Mouse (Mus musculus) kidney, postnatal 0 days (tissue): ENCODE data around the gene Tenm4. TPM values are rescaled to one million over a fixed set of nuclear protein-coding genes. Genes with fewer than 3 reads are reported as not detected.

Source experiments
- ATAC-seq: fragments of 200-750 bp; cut with Nextera tagmentation; replicated peaks from 2 replicates; pipeline ENCODE4 v1.8.0; 2017; ENCODE audit warnings: low read depth, moderate number of reproducible peaks, moderate TSS enrichment, moderate library complexity; ENCODE audit not compliant: low FRiP score
- DNase-seq: peaks from one replicate; pipeline ENCODE4 v3.0.0-alpha.2; 2016; ENCODE audit warnings: low spot score
- H3K27ac ChIP-seq: fragments of 300-500 bp; sonication (generic); 2 replicates; pipeline ENCODE4 v1.5.1; 2014; ENCODE audit warnings: mild to moderate bottlenecking
- H3K27me3 ChIP-seq: fragments of 300-500 bp; sonication (generic); 2 replicates; pipeline ENCODE4 v1.6.1; 2014; ENCODE audit warnings: low read length, mixed read lengths; ENCODE audit not compliant: insufficient read depth
- H3K36me3 ChIP-seq: fragments of 300-500 bp; sonication (generic); 2 replicates; pipeline ENCODE4 v1.6.1; 2014; ENCODE audit warnings: low read length, mixed read lengths; ENCODE audit not compliant: insufficient read depth
- H3K4me1 ChIP-seq: fragments of 300-500 bp; sonication (generic); replicated peaks from 2 replicates; pipeline ENCODE4 v1.6.1; 2014; ENCODE audit warnings: antibody characterized with exemption, low read length, mixed read lengths; ENCODE audit not compliant: insufficient read depth
- H3K4me2 ChIP-seq: fragments of 300-500 bp; sonication (generic); 2 replicates; pipeline ENCODE4 v1.6.1; 2014; ENCODE audit warnings: mild to moderate bottlenecking, low read length, moderate library complexity, mixed read lengths
- H3K4me3 ChIP-seq: fragments of 300-500 bp; sonication (generic); replicated peaks from 2 replicates; pipeline ENCODE4 v1.5.1; 2014; ENCODE audit warnings: low read depth, low read length
- H3K9ac ChIP-seq: fragments of 300-500 bp; sonication (generic); 2 replicates; pipeline ENCODE4 v1.6.1; 2014; ENCODE audit warnings: low read depth, low read length
- H3K9me3 ChIP-seq: fragments of 300-500 bp; sonication (generic); replicated peaks from 2 replicates; pipeline ENCODE4 v1.6.1; 2016; ENCODE audit warnings: low read length, inconsistent platforms, mixed read lengths
- CTCF ChIP-seq: IDR thresholded peaks from 2 replicates; pipeline ENCODE4 v1.5.1; 2016; ENCODE audit warnings: antibody characterized with exemption, low read depth, mild to moderate bottlenecking, moderate library complexity
- WGBS: fragments of 180-500 bp; shearing (Covaris S2); extraction: QIAGEN DNeasy Blood & Tissue Kit; methylation state at CpG from one replicate; pipeline ENCODE4 v1.1.7; 2014; 5-methylcytosine and 5-hydroxymethylcytosine counted together
- polyA plus RNA-seq: library from polyadenylated mRNA; unstranded; fragments of >200 nt; fragmentation: Nextera tagmentation; extraction: Ambion mirVana; gene quantifications from 2 replicates; pipeline ENCODE4 v1.2.1, GENCODE M21; 2015

Tenm4 gene
- polyA plus RNA-seq, 1 experiment from 2014 or later = 22.6 TPM

GRCm38 (mm10) chr7:96479139-96479538 lies 308.1 kb downstream of the Tenm4 start:
- H3K27me3 ChIP-seq = no peaks in the 10 kb centered on the region
- H3K27ac ChIP-seq = no peak overlapping the region
- WGBS = 67% methylated on average over 6 of the region's 6 CpGs
- ATAC-seq (no peak), DNase-seq (no peak)
- no peak overlapping the region for H3K4me3 ChIP-seq
- H3K4me1 ChIP-seq = peaks cover 7% of the 10 kb centered on the region; the same call in 1 of the 2 replicates
- no peaks in the 10 kb centered on the region for H3K9me3 ChIP-seq
- H3K9ac ChIP-seq = no peak overlapping the region
- TF ChIP-seq CTCF = no peak
- no peak overlapping the region for H3K4me2 ChIP-seq
- H3K36me3 ChIP-seq = no peaks in the 10 kb centered on the region

GRCm38 (mm10) chr7:96480351-96480983 lies 309.4 kb downstream of the Tenm4 start:
- Histone ChIP-seq H3K27me3 (no peaks in the 10 kb centered on the region), H3K4me3 (no peak overlapping the region), H3K27ac (no peak overlapping the region), H3K4me1 (peaks cover 7% of the 10 kb centered on the region; the same call in 1 of the 2 replicates), H3K9me3 (no peaks in the 10 kb centered on the region), H3K4me2 (no peak overlapping the region), H3K36me3 (no peaks in the 10 kb centered on the region), H3K9ac (no peak overlapping the region)
- WGBS = 90% methylated on average over 9 of the region's 9 CpGs
- DNase-seq (no peak), ATAC-seq (no peak)
- TF ChIP-seq CTCF = no peak

GRCm38 (mm10) chr7:96482953-96483352 lies 311.9 kb downstream of the Tenm4 start:
- WGBS = 51% methylated on average over 8 of the region's 8 CpGs
- DNase-seq (no peak), ATAC-seq (no peak)
- Histone ChIP-seq H3K27ac (no peak overlapping the region), H3K4me2 (no peak overlapping the region), H3K27me3 (no peaks in the 10 kb centered on the region), H3K4me3 (no peak overlapping the region), H3K9ac (no peak overlapping the region), H3K9me3 (no peaks in the 10 kb centered on the region), H3K4me1 (peaks cover 7% of the 10 kb centered on the region), H3K36me3 (no peaks in the 10 kb centered on the region)
- TF ChIP-seq CTCF = no peak

GRCm38 (mm10) chr7:96484006-96484581 lies 313.0 kb downstream of the Tenm4 start:
- no peak overlapping the region for H3K4me2 ChIP-seq
- no peak for TF ChIP-seq CTCF
- H3K9me3 ChIP-seq = no peaks in the 10 kb centered on the region
- peak overlapping the region; percentile 31; the same call in 1 of the 2 replicates for H3K27ac ChIP-seq
- WGBS = 40% methylated on average over 1 of the region's 1 CpGs
- no peak overlapping the region for H3K9ac ChIP-seq
- H3K27me3 ChIP-seq = no peaks in the 10 kb centered on the region
- no peak overlapping the region for H3K4me3 ChIP-seq
- no peaks in the 10 kb centered on the region for H3K36me3 ChIP-seq
- DNase-seq = no peak
- no peak for ATAC-seq
- peaks cover 7% of the 10 kb centered on the region for H3K4me1 ChIP-seq

- Histone ChIP-seq H3K27ac (peak overlapping the region; percentile 78), H3K27me3 (no peaks in the 10 kb centered on the region), H3K36me3 (no peaks in the 10 kb centered on the region), H3K4me1 (peaks cover 11% of the 10 kb centered on the region), H3K4me3 (no peak overlapping the region), H3K4me2 (no peak overlapping the region), H3K9me3 (no peaks in the 10 kb centered on the region), H3K9ac (no peak overlapping the region)
- WGBS = 53% methylated on average over 6 of the region's 6 CpGs
- ATAC-seq = peak; percentile 78
- DNase-seq = peak; percentile 74
- TF ChIP-seq CTCF = no peak
Observed at GRCm38 (mm10) chr7:96489348-96490076, 318.5 kb downstream of the Tenm4 start.

- Histone ChIP-seq H3K27ac (no peak overlapping the region), H3K36me3 (no peaks in the 10 kb centered on the region), H3K4me3 (no peak overlapping the region), H3K27me3 (no peaks in the 10 kb centered on the region), H3K9me3 (no peaks in the 10 kb centered on the region), H3K9ac (no peak overlapping the region), H3K4me2 (no peak overlapping the region), H3K4me1 (peaks cover 11% of the 10 kb centered on the region)
- TF ChIP-seq CTCF = no peak
- ATAC-seq = no peak
- 33% methylated on average over 2 of the region's 2 CpGs for WGBS
- DNase-seq = peak; percentile 90
Observed at GRCm38 (mm10) chr7:96491896-96492295, 320.9 kb downstream of the Tenm4 start.
